Mouse (Mus musculus): ENCODE measurements around the gene Stpg3. TPM values are rescaled to one million over a fixed set of nuclear protein-coding genes. Genes with fewer than 3 reads are reported as not detected.

Gene Stpg3
- total and polyA plus RNA-seq, 3 experiments: not detected

GRCm38 (mm10) chr2:25237522-25237921, 23.1 kb upstream of the Stpg3 start:
- H3K4me1 ChIP-seq (ENCODE audit: control insufficient read depth in 1 of 2, insufficient read depth in 2 of 2): peaks cover 12 to 21% of the 10 kb centered on the region in 2 experiments
- no peaks in the 10 kb centered on the region for H3K36me3 ChIP-seq (replicated peaks in 1 of 2; ENCODE audit: control insufficient read depth in 1 of 2, insufficient read depth in 1 of 2, low read length in 1 of 2)
- no peak overlapping the region for H3K4me2 ChIP-seq (ENCODE audit: insufficient read depth, low read depth, poor library complexity, severe bottlenecking)
- in situ Hi-C loops (cut with MboI; ENCODE audit: low pct_ligation_motif_present, low pct_unique_long_range_greater_than_20kb, low sequenced_read_pairs): no loop called here
- H3K79me2 ChIP-seq (replicated peaks; ENCODE audit: control insufficient read depth, extremely low read depth, insufficient read depth, poor library complexity, severe bottlenecking): no peaks in the 10 kb centered on the region
- H3K27ac ChIP-seq (ENCODE audit: insufficient read depth, low read depth): no peak overlapping the region
- DNase-seq (ENCODE audit: extremely low read depth): no peak
- TF ChIP-seq UBTF (IDR thresholded peaks at IDR 0.05; ENCODE audit: low read depth, low read length): no peak
- no peak for TF ChIP-seq E2F4 (IDR thresholded peaks at IDR 0.05; ENCODE audit: insufficient replicate concordance, low read depth, low read length)
- no peak for TF ChIP-seq MAZ (IDR thresholded peaks at IDR 0.05; ENCODE audit: low read depth, low read length)
- no peak for TF ChIP-seq POLR2A (IDR thresholded peaks at IDR 0.05; ENCODE audit: low read depth, low read length)
- TF ChIP-seq RCOR1 (conservative IDR thresholded peaks at IDR 0.05; ENCODE audit: low read depth, low read length): no peak
- no peak for TF ChIP-seq SMC3 (IDR thresholded peaks at IDR 0.05; ENCODE audit: low read depth, low read length)
- TF ChIP-seq KAT2A (IDR thresholded peaks at IDR 0.05; ENCODE audit: insufficient replicate concordance, low read length): no peak
- no peak for TF ChIP-seq IRF4 (IDR thresholded peaks at IDR 0.05; ENCODE audit: low read depth, low read length)
- no peak for TF ChIP-seq CHD2 (IDR thresholded peaks at IDR 0.05; ENCODE audit: low read length)
- TF ChIP-seq ZKSCAN1 (IDR thresholded peaks at IDR 0.05; ENCODE audit: borderline replicate concordance, low read depth, low read length): no peak
- no peak for TF ChIP-seq MXI1 (IDR thresholded peaks at IDR 0.05; ENCODE audit: low read depth, low read length)
- TF ChIP-seq MEF2A (IDR thresholded peaks at IDR 0.05; ENCODE audit: borderline replicate concordance, low read depth, low read length): no peak
- no peak for TF ChIP-seq MYC (IDR thresholded peaks at IDR 0.05; ENCODE audit: low read depth, low read length)
- no peak for TF ChIP-seq NELFE (IDR thresholded peaks at IDR 0.05; ENCODE audit: low read depth, low read length)
- no peak for TF ChIP-seq CHD1 (IDR thresholded peaks at IDR 0.05; ENCODE audit: low read depth, low read length)
- no peak for TF ChIP-seq MAX (IDR thresholded peaks at IDR 0.05; ENCODE audit: low read length)
- no peak for TF ChIP-seq NRF1 (IDR thresholded peaks at IDR 0.05; ENCODE audit: low read depth, low read length)
- TF ChIP-seq USF1 (IDR thresholded peaks at IDR 0.05; ENCODE audit: low read depth, low read length): no peak
- TF ChIP-seq RAD21 (IDR thresholded peaks at IDR 0.05; ENCODE audit: low read depth, low read length): no peak
- TF ChIP-seq TBP (conservative IDR thresholded peaks at IDR 0.05; ENCODE audit: low read depth, low read length): no peak
- H3K27me3 ChIP-seq (replicated peaks): peaks cover 83% of the 10 kb centered on the region
- no peak overlapping the region for H3K9ac ChIP-seq (ENCODE audit: insufficient read depth, low read depth)
- H3K4me3 ChIP-seq (replicated peaks in 1 of 3; ENCODE audit: low read depth in 2 of 3, low read length in 2 of 3, poor library complexity in 1 of 3): no peak overlapping the region
- no peaks in the 10 kb centered on the region for H3K9me3 ChIP-seq (replicated peaks; ENCODE audit: low read length)
- dilution Hi-C loops (cut with MboI; ENCODE audit: extremely low pct_ligation_motif_present, extremely low pct_unique_long_range_greater_than_20kb, low sequenced_read_pairs): no loop called here

GRCm38 (mm10) chr2:25236614-25237013, 22.2 kb upstream of the Stpg3 start, which contains the start of gene Rnf224:
Rnf224 (minus strand) TSS chr2:25236787.
- TF ChIP-seq PAX5 (IDR thresholded peaks at IDR 0.05; ENCODE audit: low read length) (no peak), EP300 (IDR thresholded peaks at IDR 0.05; ENCODE audit: low read length) (no peak), MAFK (IDR thresholded peaks at IDR 0.05; ENCODE audit: insufficient replicate concordance, low read length) (no peak), ZKSCAN1 (IDR thresholded peaks at IDR 0.05; ENCODE audit: borderline replicate concordance, low read depth, low read length) (no peak), KAT2A (IDR thresholded peaks at IDR 0.05; ENCODE audit: insufficient replicate concordance, low read length) (no peak), TBP (conservative IDR thresholded peaks at IDR 0.05; ENCODE audit: low read depth, low read length) (no peak), MAX (IDR thresholded peaks at IDR 0.05; ENCODE audit: low read length) (no peak), CHD1 (IDR thresholded peaks at IDR 0.05; ENCODE audit: low read depth, low read length) (no peak), GABPA (IDR thresholded peaks at IDR 0.05; ENCODE audit: insufficient replicate concordance, low read depth, low read length) (no peak)
- Histone ChIP-seq H3K9ac (ENCODE audit: insufficient read depth, low read depth) (no peak within 1 kb of the TSS), H3K36me3 (replicated peaks in 1 of 2; ENCODE audit: control insufficient read depth in 1 of 2, insufficient read depth in 1 of 2, low read length in 1 of 2) (no peaks in the 10 kb centered on the region), H3K27me3 (replicated peaks) (peaks cover 87% of the 10 kb centered on the region), H3K79me2 (replicated peaks; ENCODE audit: control insufficient read depth, extremely low read depth, insufficient read depth, poor library complexity, severe bottlenecking) (no peaks in the 10 kb centered on the region), H3K9me3 (replicated peaks; ENCODE audit: low read length) (no peaks in the 10 kb centered on the region), H3K4me1 (ENCODE audit: control insufficient read depth in 1 of 2, insufficient read depth in 2 of 2) (peaks cover 11 to 20% of the 10 kb centered on the region in 2 experiments), H3K27ac (ENCODE audit: insufficient read depth, low read depth) (no peak within 1 kb of the TSS), H3K4me3 (replicated peaks in 1 of 3; ENCODE audit: low read depth in 2 of 3, low read length in 2 of 3, poor library complexity in 1 of 3) (no peak within 1 kb of the TSS), H3K4me2 (ENCODE audit: insufficient read depth, low read depth, poor library complexity, severe bottlenecking) (no peak within 1 kb of the TSS)
- DNase-seq (ENCODE audit: extremely low read depth): no peak
- in situ Hi-C loops (cut with MboI; ENCODE audit: low pct_ligation_motif_present, low pct_unique_long_range_greater_than_20kb, low sequenced_read_pairs) (no loop called here), dilution Hi-C loops (cut with MboI; ENCODE audit: extremely low pct_ligation_motif_present, extremely low pct_unique_long_range_greater_than_20kb, low sequenced_read_pairs) (no loop called here)
